Mouse (Mus musculus): ENCODE results near the gene Ccer2. TPM values are rescaled to one million over a fixed set of nuclear protein-coding genes. Genes with fewer than 3 reads are reported as not detected.
A peak's percentile ranks its signal among the peaks of the same experiment; 100 is the strongest.

Ccer2 gene
- polyA plus RNA-seq, 1 experiment, result 0.16 TPM

DNA sequence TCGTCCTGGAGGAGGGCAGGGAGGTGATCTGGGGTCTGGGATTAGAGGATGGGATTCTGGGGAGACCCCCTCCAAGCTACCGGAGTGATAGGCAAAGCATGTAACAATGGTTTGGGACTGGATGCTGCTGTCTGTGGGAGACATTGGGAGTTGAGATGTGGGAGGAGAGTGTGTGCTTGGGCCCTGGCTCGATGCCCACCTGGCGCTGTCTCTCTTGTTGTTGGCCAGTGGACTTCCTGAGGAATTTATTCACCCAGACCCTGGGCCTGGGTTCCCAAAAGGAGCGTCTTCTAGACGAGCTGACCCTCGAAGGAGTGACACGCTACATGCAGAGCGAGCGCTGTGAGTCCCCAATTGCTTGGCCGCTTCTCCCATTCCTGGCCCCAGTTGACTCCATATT, 15.9 kb downstream of the Ccer2 start:
- WGBS, result 95% methylated on average over 11 of the region's 11 CpGs
- Histone ChIP-seq H3K4me1 (replicated peaks; ENCODE audit: control insufficient read depth, insufficient read depth, low read length) (peaks cover 10% of the 10 kb centered on the region), H3K27ac (ENCODE audit: control insufficient read depth, insufficient read depth, low read length) (no peak overlapping the region), H3K36me3 (ENCODE audit: control insufficient read depth, insufficient read depth, low read length) (no peaks in the 10 kb centered on the region), H3K4me3 (ENCODE audit: control insufficient read depth, insufficient read depth, low read length) (no peak overlapping the region), H3K27me3 (ENCODE audit: control insufficient read depth, insufficient read depth, low read length) (no peaks in the 10 kb centered on the region)
- no peak for DNase-seq
- TF ChIP-seq POLR2A (IDR thresholded peaks at IDR 0.05; ENCODE audit: control insufficient read depth, extremely low read depth, insufficient read depth, low read length, poor library complexity) (no peak), CTCF (IDR thresholded peaks at IDR 0.05; ENCODE audit: borderline replicate concordance, control insufficient read depth, extremely low read depth, insufficient read depth, low read length, poor library complexity) (no peak)

DNA sequence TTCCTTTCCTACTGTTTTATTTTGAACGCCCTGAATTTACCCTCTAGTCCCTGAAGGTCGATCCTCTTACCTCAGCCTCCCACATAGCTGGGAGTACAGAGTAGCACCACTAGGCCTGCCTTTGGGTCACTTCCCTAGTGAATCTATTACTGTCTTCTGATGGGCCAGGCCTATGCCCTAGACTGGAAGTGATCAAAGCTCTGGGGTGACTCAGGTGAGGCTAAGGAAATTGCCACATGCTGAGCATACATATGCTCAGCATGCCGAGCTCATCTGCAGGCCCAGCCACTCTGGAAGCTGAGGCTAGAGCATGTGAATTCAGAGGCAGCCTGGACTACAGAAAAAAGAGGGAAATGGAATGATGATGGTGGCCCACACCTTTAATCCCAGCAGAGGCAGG, 17.2 kb downstream of the Ccer2 start:
- H3K27ac ChIP-seq (ENCODE audit: control insufficient read depth, insufficient read depth, low read length), result no peak overlapping the region
- 95% methylated on average over 3 of the region's 3 CpGs for WGBS
- H3K36me3 ChIP-seq (ENCODE audit: control insufficient read depth, insufficient read depth, low read length), result no peaks in the 10 kb centered on the region

DNA sequence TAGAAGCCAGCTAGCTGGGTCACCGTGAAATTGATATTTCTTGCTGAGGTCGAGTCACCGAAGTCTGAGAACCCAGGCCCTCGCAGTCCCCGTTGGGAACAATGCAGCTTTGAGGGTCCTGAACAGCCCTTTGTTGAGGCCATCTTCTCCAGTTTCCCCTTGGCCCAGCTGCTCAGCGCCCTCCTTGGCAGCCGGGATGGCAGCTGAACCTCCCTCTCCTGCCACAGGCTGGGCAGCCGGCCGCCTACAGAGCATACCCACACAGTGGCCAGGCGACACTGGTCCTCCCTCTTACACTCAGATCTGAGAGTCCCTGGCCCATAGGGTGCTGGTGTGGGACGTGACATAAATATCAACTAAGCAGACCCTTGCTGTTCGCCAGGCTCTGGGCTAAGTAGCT, 18.2 kb downstream of the Ccer2 start:
- TF ChIP-seq CTCF (IDR thresholded peaks at IDR 0.05; ENCODE audit: borderline replicate concordance, control insufficient read depth, extremely low read depth, insufficient read depth, low read length, poor library complexity), result no peak
- TF ChIP-seq POLR2A (IDR thresholded peaks at IDR 0.05; ENCODE audit: control insufficient read depth, extremely low read depth, insufficient read depth, low read length, poor library complexity), result no peak
- Histone ChIP-seq H3K36me3 (ENCODE audit: control insufficient read depth, insufficient read depth, low read length) (no peaks in the 10 kb centered on the region), H3K27ac (ENCODE audit: control insufficient read depth, insufficient read depth, low read length) (no peak overlapping the region), H3K4me3 (ENCODE audit: control insufficient read depth, insufficient read depth, low read length) (no peak overlapping the region), H3K4me1 (replicated peaks; ENCODE audit: control insufficient read depth, insufficient read depth, low read length) (no peaks in the 10 kb centered on the region), H3K27me3 (ENCODE audit: control insufficient read depth, insufficient read depth, low read length) (no peaks in the 10 kb centered on the region)
- WGBS, result 96% methylated on average over 12 of the region's 12 CpGs
- DNase-seq, result no peak

More for the DNA sequence above, 17.2 kb downstream of the Ccer2 start:
- DNase-seq, result no peak
- TF ChIP-seq CTCF (IDR thresholded peaks at IDR 0.05; ENCODE audit: borderline replicate concordance, control insufficient read depth, extremely low read depth, insufficient read depth, low read length, poor library complexity), result no peak
- no peak for TF ChIP-seq POLR2A (IDR thresholded peaks at IDR 0.05; ENCODE audit: control insufficient read depth, extremely low read depth, insufficient read depth, low read length, poor library complexity)
- Histone ChIP-seq H3K4me3 (ENCODE audit: control insufficient read depth, insufficient read depth, low read length) (no peak overlapping the region), H3K4me1 (replicated peaks; ENCODE audit: control insufficient read depth, insufficient read depth, low read length) (no peaks in the 10 kb centered on the region), H3K27me3 (ENCODE audit: control insufficient read depth, insufficient read depth, low read length) (no peaks in the 10 kb centered on the region)

DNA sequence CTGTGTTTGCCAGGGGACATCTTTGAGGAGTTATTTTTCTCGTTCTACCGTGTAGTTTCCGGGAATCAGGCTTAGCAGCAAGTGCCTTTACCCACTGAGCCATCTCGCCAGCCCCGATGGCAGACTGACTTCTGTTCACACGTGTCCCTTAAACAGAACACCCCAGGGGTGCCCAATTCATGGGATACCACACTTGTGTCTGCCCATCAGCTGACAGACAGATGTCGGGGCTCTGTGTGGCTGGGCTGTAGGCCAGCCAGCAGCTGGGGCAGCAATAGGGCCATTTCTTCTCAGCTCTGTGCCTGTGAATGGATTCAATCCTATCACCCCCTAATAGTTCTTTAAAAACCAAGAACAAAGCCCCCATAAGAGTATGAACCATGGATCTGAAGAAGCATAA, 19.2 kb downstream of the Ccer2 start:
- no peak overlapping the region for H3K4me3 ChIP-seq (ENCODE audit: control insufficient read depth, insufficient read depth, low read length)
- no peaks in the 10 kb centered on the region for H3K36me3 ChIP-seq (ENCODE audit: control insufficient read depth, insufficient read depth, low read length)
- no peak for DNase-seq
- H3K27ac ChIP-seq (ENCODE audit: control insufficient read depth, insufficient read depth, low read length), result no peak overlapping the region
- H3K4me1 ChIP-seq (replicated peaks; ENCODE audit: control insufficient read depth, insufficient read depth, low read length), result peaks cover under 1% of the 10 kb centered on the region
- no peaks in the 10 kb centered on the region for H3K27me3 ChIP-seq (ENCODE audit: control insufficient read depth, insufficient read depth, low read length)
- 97% methylated on average over 7 of the region's 7 CpGs for WGBS
- TF ChIP-seq POLR2A (IDR thresholded peaks at IDR 0.05; ENCODE audit: control insufficient read depth, extremely low read depth, insufficient read depth, low read length, poor library complexity) (no peak), CTCF (IDR thresholded peaks at IDR 0.05; ENCODE audit: borderline replicate concordance, control insufficient read depth, extremely low read depth, insufficient read depth, low read length, poor library complexity) (no peak)

DNA sequence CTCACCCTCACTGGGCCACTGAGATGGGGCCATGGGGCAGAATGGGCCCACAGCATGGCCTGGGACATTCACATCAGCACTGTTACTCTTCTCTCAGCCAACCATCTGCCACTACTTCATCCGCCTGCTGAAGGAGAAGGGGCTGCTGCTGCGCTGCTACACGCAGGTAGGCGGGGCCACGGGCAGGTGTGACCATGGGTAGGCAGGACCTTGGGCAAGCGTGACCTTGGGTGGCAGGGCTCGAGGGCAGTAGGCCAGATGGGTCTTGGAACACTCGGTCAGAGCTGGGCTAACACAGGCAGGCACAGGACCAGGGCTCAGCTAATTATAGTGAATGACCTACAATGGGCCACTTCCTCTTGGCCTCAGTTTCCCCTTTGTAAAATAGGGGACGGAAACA, 22.9 kb downstream of the Ccer2 start:
- Histone ChIP-seq H3K4me3 (ENCODE audit: control insufficient read depth, insufficient read depth, low read length) (no peak overlapping the region), H3K27ac (ENCODE audit: control insufficient read depth, insufficient read depth, low read length) (no peak overlapping the region), H3K4me1 (replicated peaks; ENCODE audit: control insufficient read depth, insufficient read depth, low read length) (peaks cover 31% of the 10 kb centered on the region), H3K36me3 (ENCODE audit: control insufficient read depth, insufficient read depth, low read length) (no peaks in the 10 kb centered on the region), H3K27me3 (ENCODE audit: control insufficient read depth, insufficient read depth, low read length) (no peaks in the 10 kb centered on the region)
- TF ChIP-seq POLR2A (IDR thresholded peaks at IDR 0.05; ENCODE audit: control insufficient read depth, extremely low read depth, insufficient read depth, low read length, poor library complexity) (no peak), CTCF (IDR thresholded peaks at IDR 0.05; ENCODE audit: borderline replicate concordance, control insufficient read depth, extremely low read depth, insufficient read depth, low read length, poor library complexity) (no peak)
- DNase-seq, result no peak
- WGBS, result 97% methylated on average over 9 of the region's 9 CpGs

DNA sequence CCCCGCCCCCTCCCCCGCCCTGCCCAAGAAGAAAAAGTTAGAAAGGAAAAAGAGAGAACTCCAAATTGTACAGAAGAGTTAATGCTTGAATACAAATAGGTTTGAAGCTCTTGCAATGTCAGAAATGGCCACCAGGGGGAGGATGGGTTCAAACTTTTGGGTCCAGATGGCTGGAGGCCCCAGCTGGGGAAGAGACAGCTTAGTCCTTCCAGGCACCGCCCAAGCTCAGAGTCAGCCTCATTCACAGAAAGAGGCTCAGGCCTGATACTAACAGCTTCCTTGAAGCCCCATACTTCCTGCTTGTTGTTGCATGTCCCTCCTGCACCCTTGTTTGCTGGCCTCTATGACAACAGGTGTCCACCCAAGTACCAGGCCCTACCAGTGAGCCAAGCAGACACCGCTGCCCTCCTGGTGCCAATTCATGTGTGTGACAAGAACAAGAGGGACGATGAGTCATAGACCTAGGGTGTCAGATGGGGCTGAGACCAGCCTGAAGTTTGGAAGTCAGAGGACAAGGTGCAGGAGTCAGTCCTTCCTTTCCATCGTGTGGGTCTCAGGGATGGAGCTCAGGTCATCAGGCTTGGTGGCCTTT, 24.2 kb downstream of the Ccer2 start:
- TF ChIP-seq CTCF (IDR thresholded peaks at IDR 0.05; ENCODE audit: borderline replicate concordance, control insufficient read depth, extremely low read depth, insufficient read depth, low read length, poor library complexity), result peak; percentile 79; the same call in 1 of the 2 replicates
- TF ChIP-seq POLR2A (IDR thresholded peaks at IDR 0.05; ENCODE audit: control insufficient read depth, extremely low read depth, insufficient read depth, low read length, poor library complexity), result no peak
- WGBS, result 37% methylated on average over 6 of the region's 6 CpGs
- H3K27me3 ChIP-seq (ENCODE audit: control insufficient read depth, insufficient read depth, low read length), result no peaks in the 10 kb centered on the region
- H3K27ac ChIP-seq (ENCODE audit: control insufficient read depth, insufficient read depth, low read length), result peak overlapping the region; percentile 96
- H3K4me1 ChIP-seq (replicated peaks; ENCODE audit: control insufficient read depth, insufficient read depth, low read length), result peaks cover 45% of the 10 kb centered on the region
- peak overlapping the region; percentile 16 for H3K4me3 ChIP-seq (ENCODE audit: control insufficient read depth, insufficient read depth, low read length)
- H3K36me3 ChIP-seq (ENCODE audit: control insufficient read depth, insufficient read depth, low read length), result no peaks in the 10 kb centered on the region
- DNase-seq, result peak; percentile 94

DNA sequence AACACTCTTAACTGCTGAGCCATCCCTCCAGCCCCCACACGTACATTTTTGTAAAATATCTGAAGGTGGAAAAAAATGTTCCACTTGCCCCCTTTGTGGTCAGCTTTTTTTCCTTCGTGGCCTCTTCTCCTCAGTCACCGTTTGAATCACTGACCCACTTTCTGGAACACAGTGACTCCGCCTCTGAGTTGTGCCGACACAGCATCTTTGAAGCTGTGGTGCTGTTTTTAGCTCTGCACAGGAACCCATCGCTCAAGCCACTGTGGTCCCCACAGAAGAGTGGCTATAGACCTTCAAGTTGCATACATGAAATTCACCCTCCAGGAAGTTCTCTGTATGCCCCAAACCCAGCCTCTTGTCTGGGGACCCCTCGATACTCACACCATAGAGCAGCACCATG, 24.9 kb downstream of the Ccer2 start:
- no peaks in the 10 kb centered on the region for H3K27me3 ChIP-seq (ENCODE audit: control insufficient read depth, insufficient read depth, low read length)
- peaks cover 52% of the 10 kb centered on the region for H3K4me1 ChIP-seq (replicated peaks; ENCODE audit: control insufficient read depth, insufficient read depth, low read length)
- TF ChIP-seq CTCF (IDR thresholded peaks at IDR 0.05; ENCODE audit: borderline replicate concordance, control insufficient read depth, extremely low read depth, insufficient read depth, low read length, poor library complexity) (no peak), POLR2A (IDR thresholded peaks at IDR 0.05; ENCODE audit: control insufficient read depth, extremely low read depth, insufficient read depth, low read length, poor library complexity) (no peak)
- H3K4me3 ChIP-seq (ENCODE audit: control insufficient read depth, insufficient read depth, low read length), result peak overlapping the region; percentile 16; the same call in 1 of the 2 replicates
- DNase-seq, result peak; percentile 70
- 2% methylated on average over 7 of the region's 7 CpGs for WGBS
- no peaks in the 10 kb centered on the region for H3K36me3 ChIP-seq (ENCODE audit: control insufficient read depth, insufficient read depth, low read length)
- peak overlapping the region; percentile 96 for H3K27ac ChIP-seq (ENCODE audit: control insufficient read depth, insufficient read depth, low read length)
